Mouse (Mus musculus): ENCODE measurements around the gene Olfr486.
"Not testable (repeated sequence)": the region's sequence is repeated elsewhere in the genome, so short reads cannot be mapped to it uniquely, and the experiment has no call there.

Olfr486 gene

GRCm38 (mm10) chr7:108172642-108173041, at the start of gene Olfr486:
Gene Olfr486, minus strand, starts transcription at chr7:108172742.
- DNase-seq = not testable (repeated sequence)

- DNase-seq = not testable (repeated sequence)
Measured at GRCm38 (mm10) chr7:108214536-108214935, 42.0 kb upstream of the Olfr486 start, which contains the start of gene Olfr487. Gene Olfr487, minus strand, starts transcription at chr7:108214636.

- DNase-seq = no peak
Measured at GRCm38 (mm10) chr7:108196938-108197337, 24.4 kb upstream of the Olfr486 start.

GRCm38 (mm10) chr7:108196337-108196736, 23.8 kb upstream of the Olfr486 start:
- DNase-seq = not testable (repeated sequence)

GRCm38 (mm10) chr7:108192714-108193113, 20.2 kb upstream of the Olfr486 start:
- not testable (repeated sequence) for DNase-seq

- DNase-seq = not testable (repeated sequence)
Measured at GRCm38 (mm10) chr7:108191196-108191595, 18.7 kb upstream of the Olfr486 start.

GRCm38 (mm10) chr7:108185237-108185636, 12.7 kb upstream of the Olfr486 start:
- not testable (repeated sequence) for DNase-seq

GRCm38 (mm10) chr7:108184401-108184800, 11.9 kb upstream of the Olfr486 start:
- not testable (repeated sequence) for DNase-seq

GRCm38 (mm10) chr7:108159771-108160170, 12.8 kb downstream of the Olfr486 start, which contains the start of gene Olfr485:
Gene Olfr485, minus strand, starts transcription at chr7:108159871.
- DNase-seq = no peak

- no peak for DNase-seq
Measured at GRCm38 (mm10) chr7:108127349-108127748, 45.2 kb downstream of the Olfr486 start, which contains the start of gene Olfr484. Gene Olfr484, minus strand, starts transcription at chr7:108127449.
